Mouse (Mus musculus): ENCODE measurements around the gene Pnmt. TPM values are rescaled to one million over a fixed set of nuclear protein-coding genes. Genes with fewer than 3 reads are reported as not detected.

Pnmt gene
- polyA plus RNA-seq, 2 experiments from 2014 or later, result not detected

GRCm38 (mm10) chr11:98384721-98385637 lies 1.3 kb upstream of the Pnmt start:
- no peak for ATAC-seq

- no peak for ATAC-seq
These were observed 346 bp downstream of the Pnmt start for GRCm38 (mm10) chr11:98386596-98386995.

DNA sequence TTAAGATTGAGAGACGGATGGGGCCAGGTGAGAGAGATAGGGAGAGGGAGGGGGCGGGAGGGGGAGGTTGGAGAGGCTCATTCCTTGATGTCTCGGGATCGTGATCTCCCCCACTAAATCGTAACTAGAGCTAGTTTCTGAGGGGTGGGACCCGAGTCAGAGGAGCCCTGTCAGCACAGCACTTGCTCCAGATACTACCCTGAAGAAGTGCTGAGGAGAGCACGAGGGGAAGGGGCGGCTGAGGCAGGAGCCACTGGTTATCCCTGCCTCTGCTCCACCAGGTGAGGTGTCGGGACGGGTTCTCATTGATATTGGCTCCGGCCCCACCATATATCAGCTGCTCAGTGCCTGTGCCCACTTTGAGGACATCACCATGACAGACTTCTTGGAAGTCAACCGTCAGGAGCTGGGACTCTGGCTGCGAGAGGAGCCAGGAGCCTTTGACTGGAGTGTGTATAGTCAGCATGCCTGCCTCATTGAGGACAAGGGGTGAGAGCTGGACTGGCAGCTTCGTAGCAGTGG lies 867 bp downstream of the Pnmt start:
- ATAC-seq, result no peak

- no peak for ATAC-seq
These were observed 2.0 kb downstream of the Pnmt start for GRCm38 (mm10) chr11:98388282-98388681.

DNA sequence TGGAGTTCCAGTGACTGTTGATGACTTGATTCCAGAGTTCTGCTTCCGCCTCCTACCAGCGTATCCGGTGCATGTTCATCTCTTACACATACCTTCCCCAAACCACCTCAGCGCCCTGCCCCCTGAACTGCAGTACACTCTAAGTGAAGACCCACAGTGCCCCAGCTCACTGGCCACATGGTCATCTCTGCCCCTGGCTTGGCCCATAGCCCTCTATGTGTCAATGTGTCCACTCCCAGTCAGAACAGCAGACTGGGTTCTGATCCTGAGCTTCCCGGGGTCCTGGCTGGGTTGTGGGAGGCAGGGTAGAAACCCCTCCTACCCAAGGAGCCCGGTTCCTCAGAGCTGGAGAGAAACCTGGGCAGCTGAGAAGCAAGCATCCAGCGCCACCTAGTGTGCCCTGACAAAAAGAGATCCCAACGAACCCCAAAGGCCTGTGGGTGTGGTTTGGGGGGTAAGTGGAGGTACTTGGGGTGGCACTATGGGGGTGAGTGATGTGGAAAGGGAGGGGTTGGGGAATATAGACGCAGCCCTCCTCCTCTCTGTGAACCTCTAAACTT lies 3.1 kb downstream of the Pnmt start:
- ATAC-seq, result no peak

DNA sequence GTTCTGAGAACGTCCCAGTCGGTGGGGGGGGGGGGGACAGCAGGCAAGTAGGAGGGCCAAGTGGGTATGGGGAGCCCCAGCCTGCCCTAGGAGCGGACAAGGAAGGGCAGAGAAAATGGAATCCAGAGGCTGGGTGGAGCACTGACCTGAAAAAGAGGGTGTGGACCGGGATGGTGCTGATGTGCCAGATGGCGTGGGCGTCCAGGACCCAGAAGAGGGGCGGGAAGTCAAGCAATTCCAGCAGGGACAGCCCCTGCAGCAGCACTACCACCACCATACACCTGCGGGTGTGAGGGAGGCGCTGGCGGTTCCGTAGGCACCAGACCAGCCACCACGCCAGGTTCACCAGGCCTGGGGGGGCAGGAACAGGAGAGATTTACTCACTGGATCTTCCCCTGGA lies 3.9 kb downstream of the Pnmt start:
- no peak for ATAC-seq

DNA sequence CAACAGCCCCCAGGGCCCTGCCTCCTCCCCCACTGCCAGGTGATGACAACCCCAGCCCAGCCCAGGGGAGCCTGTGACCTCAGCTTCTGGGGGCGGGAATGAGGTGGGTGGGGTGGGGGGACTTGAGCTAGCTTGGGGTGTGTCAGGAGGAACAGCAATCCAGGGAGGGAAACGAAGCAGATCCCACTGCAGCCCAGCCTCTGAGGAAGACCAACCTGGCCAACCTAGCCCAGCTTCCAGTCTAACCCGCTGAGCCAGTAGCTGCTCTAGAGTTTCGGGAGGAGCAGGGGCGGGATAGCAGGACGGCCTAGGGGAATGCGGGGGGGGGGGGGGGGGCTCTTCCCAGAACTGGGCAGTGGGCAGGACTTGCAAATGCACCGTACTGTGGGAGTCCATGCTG lies 5.8 kb downstream of the Pnmt start:
- no peak for ATAC-seq

DNA sequence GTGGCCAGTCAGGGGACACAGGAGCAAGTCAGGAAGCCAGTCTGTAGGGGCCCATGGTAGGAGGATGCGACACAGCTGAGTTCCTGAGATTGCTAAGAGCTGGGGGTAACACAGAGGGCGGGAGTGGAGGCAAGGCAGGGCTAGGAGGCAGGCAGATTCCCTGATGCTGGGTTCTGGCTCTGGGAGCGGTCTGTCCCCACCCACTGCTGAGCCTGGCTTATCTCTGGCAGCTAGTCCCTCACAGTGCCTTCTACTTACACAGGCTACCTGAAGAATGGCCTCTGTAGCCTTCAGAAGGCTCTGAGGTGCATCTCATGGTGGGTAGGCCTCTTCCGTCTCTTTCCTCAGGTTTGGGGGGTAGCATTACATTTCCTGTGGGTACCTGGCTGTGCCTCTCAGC lies 6.4 kb downstream of the Pnmt start:
- no peak for ATAC-seq

DNA sequence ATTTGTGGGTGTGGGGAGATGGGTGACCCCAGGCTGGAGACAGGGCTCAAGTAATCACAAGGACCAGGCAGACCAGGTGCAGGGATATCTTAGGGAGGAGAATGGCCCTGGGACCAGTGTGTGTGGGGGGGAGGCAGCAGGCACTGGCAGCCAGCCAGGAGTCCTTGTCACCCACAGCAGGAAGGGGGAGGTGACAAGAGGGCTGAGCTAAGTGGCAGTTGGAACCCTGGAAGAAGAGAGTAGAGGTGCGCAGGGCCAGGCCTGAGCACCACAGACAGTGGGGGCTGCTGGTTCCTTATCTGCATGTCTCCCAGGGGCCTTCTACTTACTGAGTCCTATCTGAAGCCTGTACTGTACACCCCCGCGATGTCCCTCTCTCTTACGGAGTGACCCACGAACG lies 7.1 kb downstream of the Pnmt start:
- ATAC-seq, result peak; percentile 39

- no peak for ATAC-seq
These were observed 8.1 kb downstream of the Pnmt start for GRCm38 (mm10) chr11:98394301-98394700.

GRCm38 (mm10) chr11:98395041-98395440 lies 8.8 kb downstream of the Pnmt start:
- ATAC-seq, result no peak

DNA sequence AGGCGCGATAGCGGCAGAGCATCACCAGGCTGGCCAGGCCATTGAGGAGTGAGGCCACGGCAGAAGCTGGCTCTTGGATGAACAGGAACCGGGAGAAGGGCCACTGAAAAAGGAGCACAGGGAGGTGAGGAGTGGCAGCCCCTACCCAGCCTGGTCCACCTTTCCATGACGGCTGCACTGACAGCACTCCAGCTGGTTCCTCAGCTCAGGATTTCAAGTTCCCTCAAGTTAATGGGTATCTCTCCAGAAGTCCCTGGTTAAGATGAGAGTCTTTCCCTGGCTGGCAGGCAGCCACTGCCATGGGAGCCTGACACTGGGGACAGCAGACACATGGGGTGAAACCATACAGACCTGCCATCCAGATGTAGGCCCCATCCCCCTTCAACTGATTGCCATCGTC lies 11.7 kb downstream of the Pnmt start:
- no peak for ATAC-seq

DNA sequence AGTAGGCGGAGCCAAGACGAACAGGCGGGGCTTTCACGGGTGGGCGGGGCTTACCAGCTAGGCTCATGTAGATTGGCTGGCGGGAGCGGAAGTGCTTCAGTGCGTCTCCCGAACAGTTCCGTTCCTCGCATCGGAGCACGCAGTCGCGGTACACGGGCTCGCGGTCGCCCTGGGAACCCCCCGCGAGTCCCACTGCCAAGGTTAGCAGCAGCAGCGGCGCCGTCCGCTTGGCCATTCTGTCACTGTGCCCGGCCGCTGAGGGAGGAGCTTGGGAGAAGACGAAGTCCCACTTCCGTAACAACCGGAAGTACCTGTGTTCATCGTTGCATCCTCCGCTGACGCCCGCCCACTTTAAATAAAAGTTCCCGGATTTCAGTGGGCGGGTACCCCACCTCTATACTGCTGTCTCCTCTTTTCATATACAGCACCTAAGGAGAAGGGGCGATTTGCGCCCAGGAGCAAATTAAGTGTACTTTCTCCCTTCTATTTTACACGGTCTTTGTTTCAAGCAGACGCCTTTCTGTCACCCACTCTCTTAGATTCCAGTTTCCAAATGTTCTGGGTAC lies 14.0 kb downstream of the Pnmt start, which contains the start of gene Pgap3:
Pgap3 (minus strand) TSS at position 330 of the 566 bp plus-strand sequence.
- peak; percentile 95 for ATAC-seq

DNA sequence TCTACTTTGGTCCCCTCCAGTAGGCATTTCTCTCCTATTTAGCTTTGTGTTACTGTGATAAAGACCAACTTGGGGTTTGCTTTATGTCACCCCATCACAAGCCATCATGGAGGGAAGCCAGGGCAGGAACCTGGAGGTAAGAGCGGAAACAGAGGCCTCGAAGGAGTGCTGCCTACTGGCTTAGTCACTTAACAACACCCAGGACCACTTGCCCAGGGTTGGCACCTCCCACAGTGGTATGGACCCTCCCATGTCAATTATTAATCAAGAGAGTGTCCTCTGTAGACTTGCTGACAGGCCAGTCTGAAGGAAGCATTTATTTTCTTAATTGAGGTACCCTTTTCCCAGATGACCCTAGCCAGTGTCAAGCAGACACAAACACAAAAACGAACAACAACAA lies 14.6 kb downstream of the Pnmt start:
- ATAC-seq, result no peak

DNA sequence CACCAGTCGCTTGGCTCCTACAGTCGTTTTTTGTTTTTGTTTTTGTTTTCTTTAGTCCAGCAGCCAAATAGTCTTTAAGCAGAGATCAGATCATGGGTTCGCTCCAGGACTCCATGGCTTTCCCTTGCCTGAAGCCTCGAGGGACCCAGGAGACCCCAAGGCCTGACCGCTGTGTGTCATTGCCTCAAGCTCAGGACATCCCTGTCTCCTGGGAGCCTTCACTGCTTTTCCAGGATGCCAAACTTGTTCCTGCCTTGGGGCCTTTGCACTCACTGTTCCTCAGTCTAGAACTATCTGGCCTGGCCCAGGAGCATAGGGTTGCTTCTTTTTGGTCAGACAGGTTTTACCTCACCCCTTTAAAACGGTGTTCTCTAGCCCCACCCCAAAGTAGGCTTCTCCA lies 20.4 kb downstream of the Pnmt start:
- no peak for ATAC-seq

- ATAC-seq, result no peak
These were observed 22.6 kb downstream of the Pnmt start for GRCm38 (mm10) chr11:98408872-98409271.

DNA sequence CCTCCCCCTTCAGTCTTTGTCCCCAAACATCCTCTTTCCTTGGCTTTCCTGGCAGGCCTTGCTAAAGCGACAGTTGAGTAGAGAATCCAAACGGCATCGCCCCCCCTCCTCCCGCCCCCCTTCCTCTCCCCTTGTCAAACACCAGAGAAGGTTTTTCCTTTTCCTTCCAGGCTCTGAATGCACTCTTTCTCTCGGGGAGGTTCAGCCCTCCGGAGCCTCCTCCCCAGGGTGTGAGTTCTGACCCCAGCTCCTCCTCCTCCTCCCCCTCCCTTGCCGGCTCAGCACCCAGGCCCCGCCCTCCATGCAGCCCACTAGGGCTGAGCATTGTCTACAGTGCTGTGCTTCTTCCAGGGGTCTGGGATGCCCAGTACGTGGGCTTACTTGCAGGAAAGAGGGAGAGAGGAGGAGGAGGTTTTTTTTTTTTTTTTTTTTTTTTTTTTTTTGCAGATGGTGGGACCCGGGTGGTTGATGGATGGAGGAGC lies 23.1 kb downstream of the Pnmt start:
- no peak for ATAC-seq

- no peak for ATAC-seq
These were observed 26.1 kb downstream of the Pnmt start, which contains the start of gene Erbb2 for GRCm38 (mm10) chr11:98412273-98412796. Gene Erbb2 (plus strand): TSS chr11:98412470.

DNA sequence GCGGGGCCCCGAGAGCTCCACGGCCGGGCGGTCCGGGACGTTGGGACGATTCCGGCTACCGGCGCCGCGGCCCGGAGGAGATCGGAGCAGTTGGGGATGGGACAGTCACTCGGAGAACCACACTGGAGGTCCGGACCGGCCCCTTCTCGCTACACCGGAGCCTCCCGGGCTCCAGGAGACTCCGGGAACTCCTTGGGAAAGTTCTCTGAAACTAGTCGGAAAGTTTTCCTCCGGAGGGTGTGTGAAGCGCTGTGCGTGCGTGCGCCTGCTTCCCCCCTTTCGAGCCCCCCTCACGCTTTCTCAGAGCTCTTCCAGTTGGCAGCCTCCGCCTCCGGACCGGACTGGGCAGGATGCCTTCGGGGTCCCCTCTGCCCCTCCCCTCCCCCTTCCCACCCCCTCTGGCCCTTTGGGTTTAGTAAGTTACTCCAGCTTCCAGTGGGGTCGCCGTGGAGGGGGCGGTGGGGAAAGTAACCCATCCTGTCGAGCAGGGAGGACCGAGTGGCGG lies 26.6 kb downstream of the Pnmt start:
- no peak for ATAC-seq

GRCm38 (mm10) chr11:98413731-98414130 lies 27.5 kb downstream of the Pnmt start:
- no peak for ATAC-seq

DNA sequence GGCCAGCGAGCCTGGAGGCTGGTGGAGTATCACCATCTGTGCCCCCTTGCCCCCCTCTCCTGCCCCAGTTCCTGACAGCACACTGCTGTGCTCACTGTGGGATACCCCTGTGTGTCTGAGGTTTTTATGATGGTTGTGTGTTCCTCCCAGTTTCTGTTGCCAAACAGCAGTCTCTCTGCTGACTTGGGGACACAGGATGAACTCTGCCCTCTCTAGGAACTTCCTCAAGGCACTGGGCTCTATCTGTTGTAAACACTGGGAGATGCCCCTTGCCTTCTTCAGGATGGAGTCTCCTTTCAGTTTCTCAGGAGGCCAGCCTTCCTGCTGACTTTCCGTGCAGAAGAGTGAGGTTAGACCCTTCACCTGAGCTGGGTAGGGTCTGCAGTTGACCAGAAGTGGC lies 27.9 kb downstream of the Pnmt start:
- no peak for ATAC-seq

GRCm38 (mm10) chr11:98417074-98417473 lies 30.8 kb downstream of the Pnmt start:
- ATAC-seq, result no peak

- ATAC-seq, result no peak
These were observed 32.0 kb downstream of the Pnmt start for GRCm38 (mm10) chr11:98418273-98418672.
